Mouse (Mus musculus) forebrain, embryonic 16.5 days (tissue): Measurements from ENCODE around the gene Tfcp2. TPM values are rescaled to one million over a fixed set of nuclear protein-coding genes. Genes with fewer than 3 reads are reported as not detected.

Source experiments
- ATAC-seq: fragments of 200-750 bp; cut with Nextera tagmentation; 2 replicates; pipeline ENCODE4 v1.8.0; 2017; ENCODE audit warnings: mild to moderate bottlenecking, moderate library complexity
- H3K27ac ChIP-seq: fragments of 300-500 bp; sonication (generic); 2 replicates; pipeline ENCODE4 v1.5.1; 2014; ENCODE audit warnings: low read length, control low read depth
- H3K27me3 ChIP-seq: fragments of 300-500 bp; sonication (generic); replicated peaks from 2 replicates; pipeline ENCODE4 v1.6.1; 2014; ENCODE audit warnings: low read length; ENCODE audit not compliant: control insufficient read depth, insufficient read depth
- H3K36me3 ChIP-seq: fragments of 300-500 bp; sonication (generic); 2 replicates; pipeline ENCODE4 v1.6.1; 2014; ENCODE audit not compliant: control insufficient read depth, insufficient read depth
- H3K4me1 ChIP-seq: fragments of 300-500 bp; sonication (generic); replicated peaks from 2 replicates; pipeline ENCODE4 v1.6.1; 2014; ENCODE audit warnings: low read length; ENCODE audit not compliant: control insufficient read depth, insufficient read depth
- H3K4me2 ChIP-seq: fragments of 300-500 bp; sonication (generic); 2 replicates; pipeline ENCODE4 v1.6.1; 2014; ENCODE audit warnings: mild to moderate bottlenecking, low read length, control low read depth
- H3K4me3 ChIP-seq: fragments of 300-500 bp; sonication (generic); replicated peaks from 2 replicates; pipeline ENCODE4 v1.5.1; 2014; ENCODE audit warnings: mild to moderate bottlenecking, low read length, control low read depth
- H3K9ac ChIP-seq: fragments of 300-500 bp; sonication (generic); replicated peaks from 2 replicates; pipeline ENCODE4 v1.6.1; 2014; ENCODE audit warnings: low read depth, low read length, control low read depth
- H3K9me3 ChIP-seq: fragments of 300-500 bp; sonication (generic); 2 replicates; pipeline ENCODE4 v1.6.1; 2016; ENCODE audit warnings: low read length; ENCODE audit not compliant: control insufficient read depth
- WGBS: fragments of 180-500 bp; shearing (Covaris S2); extraction: QIAGEN DNeasy Blood & Tissue Kit; methylation state at CpG from one replicate; pipeline ENCODE4 v1.1.7; 2014; 5-methylcytosine and 5-hydroxymethylcytosine counted together
- polyA plus RNA-seq: library from polyadenylated mRNA; unstranded; fragments of >200 nt; fragmentation: Nextera tagmentation; extraction: Ambion mirVana; gene quantifications from 2 replicates; pipeline ENCODE4 v1.2.1, GENCODE M21; 2015

The Tfcp2 gene
- polyA plus RNA-seq, 1 experiment from 2014 or later = 35.1 TPM

GRCm38 (mm10) chr15:100463712-100464111 is 88.1 kb downstream of the Tfcp2 start:
- Histone ChIP-seq H3K27me3 (0 out of 2 replicates have a peak, but pooled peaks cover 2% of the 10 kb centered on the region), H3K4me1 (peaks cover 12% of the 10 kb centered on the region), H3K9me3 (no peaks in the 10 kb centered on the region), H3K9ac (no peak overlapping the region), H3K27ac (no peak overlapping the region), H3K4me3 (no peak overlapping the region), H3K4me2 (no peak overlapping the region), H3K36me3 (no peaks in the 10 kb centered on the region)
- 29% methylated on average over 6 of the region's 6 CpGs for WGBS
- no peak for ATAC-seq

GRCm38 (mm10) chr15:100462086-100462485 is 89.7 kb downstream of the Tfcp2 start:
- no peaks in the 10 kb centered on the region for H3K4me1 ChIP-seq
- 40% methylated on average over 4 of the region's 5 CpGs for WGBS
- 0 out of 2 replicates have a peak, but pooled peaks cover 2% of the 10 kb centered on the region for H3K27me3 ChIP-seq
- H3K9ac ChIP-seq = no peak overlapping the region
- H3K9me3 ChIP-seq = no peaks in the 10 kb centered on the region
- no peak for ATAC-seq
- H3K36me3 ChIP-seq = no peaks in the 10 kb centered on the region
- H3K27ac ChIP-seq = no peak overlapping the region
- no peak overlapping the region for H3K4me3 ChIP-seq
- no peak overlapping the region for H3K4me2 ChIP-seq

DNA sequence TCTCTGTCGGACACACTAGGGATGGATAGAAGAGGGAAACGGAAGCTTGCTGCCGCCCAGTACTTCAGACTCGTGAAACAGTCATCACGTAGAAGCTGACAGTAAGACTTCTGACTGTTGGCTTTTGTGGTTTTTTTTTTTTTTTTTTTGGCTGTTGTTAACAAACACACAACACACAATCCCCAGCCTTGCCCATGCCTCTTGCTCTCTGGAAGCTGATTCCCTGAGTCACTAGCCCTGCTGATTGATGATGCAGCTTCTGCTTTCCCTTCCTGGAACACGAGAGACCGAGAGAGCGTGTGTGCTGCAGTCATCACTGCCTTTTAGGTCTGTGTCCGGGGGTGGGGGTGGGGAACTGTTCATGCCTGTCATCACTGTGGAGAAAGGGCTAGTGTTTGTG is 90.2 kb downstream of the Tfcp2 start:
- WGBS = 69% methylated on average over 9 of the region's 9 CpGs
- H3K4me1 ChIP-seq = no peaks in the 10 kb centered on the region
- H3K27ac ChIP-seq = no peak overlapping the region
- H3K4me2 ChIP-seq = no peak overlapping the region
- no peak overlapping the region for H3K4me3 ChIP-seq
- H3K9me3 ChIP-seq = no peaks in the 10 kb centered on the region
- no peak for ATAC-seq
- 0 out of 2 replicates have a peak, but pooled peaks cover 2% of the 10 kb centered on the region for H3K27me3 ChIP-seq
- no peaks in the 10 kb centered on the region for H3K36me3 ChIP-seq
- H3K9ac ChIP-seq = no peak overlapping the region

DNA sequence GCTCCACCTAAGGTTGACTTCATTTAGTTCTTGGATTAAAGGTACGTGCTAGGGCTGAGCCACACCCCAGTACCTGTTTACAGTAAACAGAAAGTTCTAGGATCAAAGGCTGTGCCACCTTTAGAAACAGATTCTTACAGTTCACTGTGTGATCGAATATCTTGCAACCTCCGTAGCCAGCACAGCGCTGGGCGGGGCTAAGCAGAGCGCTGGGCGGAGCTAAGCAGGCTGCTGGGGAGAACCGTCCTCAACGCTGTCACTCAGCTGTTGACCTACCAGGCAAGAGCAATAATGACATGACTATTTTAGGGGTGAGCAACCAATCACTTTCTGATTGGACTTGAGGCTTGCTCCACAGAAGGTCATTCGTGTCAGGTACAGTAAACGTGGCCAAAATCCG is 90.9 kb downstream of the Tfcp2 start:
- Histone ChIP-seq H3K27ac (no peak overlapping the region), H3K4me1 (no peaks in the 10 kb centered on the region), H3K4me3 (no peak overlapping the region), H3K4me2 (no peak overlapping the region), H3K27me3 (0 out of 2 replicates have a peak, but pooled peaks cover 2% of the 10 kb centered on the region), H3K9me3 (no peaks in the 10 kb centered on the region), H3K9ac (no peak overlapping the region), H3K36me3 (no peaks in the 10 kb centered on the region)
- WGBS = 13% methylated on average over 12 of the region's 12 CpGs
- peak; percentile 57; the same call in 1 of the 2 replicates for ATAC-seq

DNA sequence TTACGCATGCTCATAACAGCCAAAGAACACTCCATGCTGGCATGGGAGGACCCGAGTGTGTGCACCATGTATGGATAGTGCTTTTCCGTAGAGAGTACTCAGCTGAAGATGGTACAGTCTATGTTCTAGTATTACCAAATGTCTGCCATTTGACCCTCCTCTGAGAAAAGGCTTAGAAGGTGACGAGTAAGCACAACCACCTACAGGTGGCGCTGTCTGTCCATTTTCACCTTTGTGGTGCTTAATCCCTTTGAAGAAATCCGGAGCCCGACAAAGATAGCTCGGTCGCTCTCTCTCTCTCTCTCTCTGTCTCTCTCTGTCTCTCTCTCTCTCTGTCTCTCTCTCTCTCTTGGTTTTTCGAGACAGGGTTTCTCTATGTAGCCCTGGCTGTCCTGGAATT is 93.8 kb downstream of the Tfcp2 start:
- ATAC-seq = no peak
- no peak overlapping the region for H3K9ac ChIP-seq
- 0 out of 2 replicates have a peak, but pooled peaks cover 2% of the 10 kb centered on the region for H3K27me3 ChIP-seq
- no peaks in the 10 kb centered on the region for H3K9me3 ChIP-seq
- no peak overlapping the region for H3K27ac ChIP-seq
- no peaks in the 10 kb centered on the region for H3K4me1 ChIP-seq
- H3K4me3 ChIP-seq = no peak overlapping the region
- 44% methylated on average over 10 of the region's 10 CpGs for WGBS
- H3K4me2 ChIP-seq = no peak overlapping the region
- H3K36me3 ChIP-seq = no peaks in the 10 kb centered on the region

DNA sequence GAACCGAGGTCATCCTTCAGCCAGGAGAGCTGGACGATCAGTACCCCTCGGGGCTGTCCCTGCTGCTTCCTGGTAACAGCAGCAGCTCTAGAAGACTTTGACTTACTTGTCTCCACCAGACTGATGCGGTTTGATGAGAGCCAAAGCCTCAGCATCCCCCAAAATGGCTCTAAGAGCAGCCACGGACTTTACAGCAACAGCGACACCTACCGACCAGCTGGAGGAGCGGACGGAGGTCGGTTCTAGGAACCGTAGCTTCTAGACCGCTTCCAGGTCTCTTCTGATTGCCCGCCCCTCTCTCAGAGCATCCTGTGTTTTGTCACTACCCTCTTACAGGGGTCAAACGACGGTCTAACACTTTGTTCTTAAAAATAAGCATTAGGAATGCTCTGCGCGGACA is 94.5 kb downstream of the Tfcp2 start:
- Histone ChIP-seq H3K9ac (no peak overlapping the region), H3K27ac (no peak overlapping the region), H3K4me3 (no peak overlapping the region), H3K9me3 (no peaks in the 10 kb centered on the region), H3K27me3 (0 out of 2 replicates have a peak, but pooled peaks cover 2% of the 10 kb centered on the region), H3K4me1 (no peaks in the 10 kb centered on the region), H3K36me3 (no peaks in the 10 kb centered on the region), H3K4me2 (no peak overlapping the region)
- peak; percentile 61; the same call in 1 of the 2 replicates for ATAC-seq
- 8% methylated on average over 17 of the region's 17 CpGs for WGBS

DNA sequence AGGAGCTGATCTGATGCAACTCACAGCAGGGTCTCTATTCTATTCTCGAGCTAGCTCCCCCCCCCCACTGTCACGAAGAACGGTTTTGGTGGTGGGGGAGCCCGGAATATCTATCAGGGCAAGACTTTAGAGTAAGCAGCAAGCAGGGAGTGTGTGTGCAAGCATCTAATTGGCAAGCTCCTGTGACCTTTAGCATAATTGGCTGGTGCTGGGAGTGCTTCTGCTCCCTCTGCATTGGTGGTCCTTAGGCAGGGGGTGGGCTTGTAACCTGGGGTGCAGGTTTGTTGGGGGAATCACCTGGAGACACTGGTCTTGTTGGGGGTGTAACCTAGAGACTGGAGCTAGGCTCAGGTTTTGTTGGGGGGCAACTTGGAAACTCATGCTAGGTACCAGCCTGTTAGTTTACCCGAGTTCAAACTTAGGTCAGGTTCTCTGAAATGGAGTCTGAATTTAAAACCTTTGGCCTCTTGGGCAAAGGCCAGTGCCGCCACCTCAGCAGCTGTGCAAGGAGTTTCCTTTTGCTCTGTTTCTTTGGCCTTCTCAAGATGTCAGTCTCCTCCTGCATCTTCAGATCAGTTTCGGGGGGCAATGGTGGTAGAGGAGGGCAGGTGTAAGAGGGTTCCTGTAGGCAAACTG is 95.3 kb downstream of the Tfcp2 start:
- H3K4me3 ChIP-seq = no peak overlapping the region
- 59% methylated on average over 7 of the region's 7 CpGs for WGBS
- H3K27me3 ChIP-seq = 0 out of 2 replicates have a peak, but pooled peaks cover 2% of the 10 kb centered on the region
- no peaks in the 10 kb centered on the region for H3K4me1 ChIP-seq
- H3K9ac ChIP-seq = no peak overlapping the region
- ATAC-seq = no peak
- H3K27ac ChIP-seq = no peak overlapping the region
- H3K4me2 ChIP-seq = no peak overlapping the region
- no peaks in the 10 kb centered on the region for H3K36me3 ChIP-seq
- H3K9me3 ChIP-seq = no peaks in the 10 kb centered on the region

DNA sequence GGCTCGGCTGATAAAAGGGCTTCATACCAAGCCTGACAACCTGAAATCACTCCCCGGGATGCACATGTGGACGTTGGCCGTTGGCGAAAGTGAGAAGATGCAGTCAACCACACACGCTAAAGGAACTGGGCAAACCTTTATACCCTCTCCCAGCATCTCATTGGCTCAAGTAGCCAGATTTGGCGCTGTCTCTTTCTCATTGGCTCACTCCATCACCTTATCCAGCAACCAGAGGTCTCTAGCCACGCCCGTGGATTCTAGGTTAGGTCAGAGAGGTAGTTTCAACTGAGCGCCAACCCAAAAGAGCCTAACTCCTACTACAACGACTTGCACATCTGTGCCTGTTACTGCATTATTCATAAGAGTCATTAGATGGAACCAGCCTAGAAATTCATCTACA is 99.3 kb downstream of the Tfcp2 start:
- H3K4me1 ChIP-seq = peaks cover 6% of the 10 kb centered on the region; the same call in 1 of the 2 replicates
- H3K4me2 ChIP-seq = no peak overlapping the region
- no peaks in the 10 kb centered on the region for H3K9me3 ChIP-seq
- H3K36me3 ChIP-seq = no peaks in the 10 kb centered on the region
- ATAC-seq = no peak
- H3K9ac ChIP-seq = no peak overlapping the region
- 82% methylated on average over 11 of the region's 11 CpGs for WGBS
- no peaks in the 10 kb centered on the region for H3K27me3 ChIP-seq
- no peak overlapping the region for H3K4me3 ChIP-seq
- no peak overlapping the region for H3K27ac ChIP-seq

DNA sequence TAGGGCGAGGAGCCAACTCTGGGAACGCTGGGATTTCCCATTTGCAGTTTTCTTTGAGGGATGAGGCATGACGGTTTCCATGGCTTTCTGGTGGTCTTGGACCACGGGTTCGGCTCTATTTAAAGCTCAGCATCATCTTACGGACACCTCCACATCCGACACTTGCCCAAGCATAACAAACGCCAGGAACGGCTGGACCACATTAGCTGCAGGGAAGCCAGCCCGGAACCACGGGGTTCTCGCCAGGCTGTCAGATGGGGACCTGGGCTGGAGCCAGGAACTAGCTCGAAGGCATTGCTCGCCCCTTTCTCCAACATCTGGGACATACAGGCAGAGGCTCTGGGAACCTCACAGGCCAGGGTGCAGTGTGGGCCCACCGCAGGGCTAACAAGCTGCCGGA is 100.6 kb downstream of the Tfcp2 start:
- Histone ChIP-seq H3K4me1 (peaks cover 6% of the 10 kb centered on the region; the same call in 1 of the 2 replicates), H3K27ac (no peak overlapping the region), H3K27me3 (no peaks in the 10 kb centered on the region), H3K4me3 (no peak overlapping the region), H3K36me3 (no peaks in the 10 kb centered on the region), H3K9ac (no peak overlapping the region), H3K9me3 (no peaks in the 10 kb centered on the region), H3K4me2 (no peak overlapping the region)
- ATAC-seq = no peak
- 49% methylated on average over 16 of the region's 16 CpGs for WGBS
